Mouse (Mus musculus) brain, embryonic 14.5 days (tissue): ENCODE measurements around the gene Atrnl1. TPM values are rescaled to one million over a fixed set of nuclear protein-coding genes. Genes with fewer than 3 reads are reported as not detected.
A peak's percentile ranks its signal among the peaks of the same experiment; 100 is the strongest.

Source experiments
- DNase-seq: peaks from one replicate; pipeline ENCODE4 v3.0.0-alpha.2; 2011; ENCODE audit warnings: low read depth
- CTCF ChIP-seq: fragments of 200-500 bp; IDR thresholded peaks from 2 replicates; pipeline ENCODE4 v1.5.1; 2012; ENCODE audit warnings: inconsistent platforms, mild to moderate bottlenecking, moderate library complexity, borderline replicate concordance; ENCODE audit not compliant: insufficient read depth, insufficient read length; ENCODE audit errors: extremely low read depth
- POLR2A ChIP-seq: fragments of 200-500 bp; IDR thresholded peaks from 2 replicates; pipeline ENCODE4 v1.6.1; 2012; ENCODE audit warnings: mild to moderate bottlenecking, inconsistent platforms, borderline replicate concordance; ENCODE audit not compliant: poor library complexity, insufficient read depth, insufficient read length, severe bottlenecking; ENCODE audit errors: extremely low read depth
- polyA plus RNA-seq: library from polyadenylated mRNA; depleted of rRNA; stranded (reverse); fragments of >200 nt; gene quantifications from 2 replicates; pipeline ENCODE4 v1.2.3, GENCODE M21; 2012

Gene Atrnl1
- polyA plus RNA-seq, 1 experiment, result 31.4 TPM

- TF ChIP-seq CTCF (no peak), POLR2A (no peak)
- no peak for DNase-seq
Observed at GRCm38 (mm10) chr19:57590895-57591294, 19.9 kb upstream of the Atrnl1 start.

GRCm38 (mm10) chr19:57591631-57592030, 19.2 kb upstream of the Atrnl1 start:
- DNase-seq, result no peak

GRCm38 (mm10) chr19:57592355-57592754, 18.5 kb upstream of the Atrnl1 start:
- TF ChIP-seq POLR2A (no peak), CTCF (no peak)
- peak; percentile 57 for DNase-seq

More at GRCm38 (mm10) chr19:57591631-57592030, 19.2 kb upstream of the Atrnl1 start:
- TF ChIP-seq POLR2A, result no peak
- TF ChIP-seq CTCF, result peak; percentile 36; the same call in 1 of the 2 replicates

GRCm38 (mm10) chr19:57599126-57599525, 11.7 kb upstream of the Atrnl1 start:
- DNase-seq, result peak; percentile 36
- no peak for TF ChIP-seq POLR2A
- TF ChIP-seq CTCF, result no peak

- no peak for DNase-seq
- TF ChIP-seq CTCF, result no peak
- TF ChIP-seq POLR2A, result no peak
Observed at GRCm38 (mm10) chr19:57600233-57600929, 10.5 kb upstream of the Atrnl1 start.

GRCm38 (mm10) chr19:57600930-57601328, 9.9 kb upstream of the Atrnl1 start:
- TF ChIP-seq POLR2A (no peak), CTCF (no peak)
- no peak for DNase-seq

GRCm38 (mm10) chr19:57603593-57603992, 7.2 kb upstream of the Atrnl1 start:
- no peak for TF ChIP-seq CTCF
- no peak for TF ChIP-seq POLR2A
- no peak for DNase-seq

GRCm38 (mm10) chr19:57605941-57606340, 4.9 kb upstream of the Atrnl1 start:
- no peak for DNase-seq
- TF ChIP-seq POLR2A (no peak), CTCF (no peak)

- TF ChIP-seq CTCF (no peak), POLR2A (no peak)
- DNase-seq, result no peak
Observed at GRCm38 (mm10) chr19:57606351-57606750, 4.5 kb upstream of the Atrnl1 start.

GRCm38 (mm10) chr19:57609361-57610057, 1.3 kb upstream of the Atrnl1 start:
- no peak for TF ChIP-seq POLR2A
- no peak for TF ChIP-seq CTCF
- DNase-seq, result peak; percentile 66

- peak; percentile 83 for DNase-seq
Observed at GRCm38 (mm10) chr19:57610058-57610475, 767 bp upstream of the Atrnl1 start.

GRCm38 (mm10) chr19:57611291-57612178, 701 bp downstream of the Atrnl1 start:
- TF ChIP-seq POLR2A (no peak), CTCF (0 out of 2 replicates have a peak, but pooled peaks have one; percentile 11)
- peak; percentile 72 for DNase-seq

More at GRCm38 (mm10) chr19:57610058-57610475, 767 bp upstream of the Atrnl1 start:
- TF ChIP-seq POLR2A (no peak), CTCF (no peak)

- TF ChIP-seq POLR2A (no peak), CTCF (no peak)
- DNase-seq, result peak; percentile 44
Observed at GRCm38 (mm10) chr19:57612179-57612472, 1.3 kb downstream of the Atrnl1 start.
